Mouse (Mus musculus): ENCODE results near the gene Zfp367.

DNA sequence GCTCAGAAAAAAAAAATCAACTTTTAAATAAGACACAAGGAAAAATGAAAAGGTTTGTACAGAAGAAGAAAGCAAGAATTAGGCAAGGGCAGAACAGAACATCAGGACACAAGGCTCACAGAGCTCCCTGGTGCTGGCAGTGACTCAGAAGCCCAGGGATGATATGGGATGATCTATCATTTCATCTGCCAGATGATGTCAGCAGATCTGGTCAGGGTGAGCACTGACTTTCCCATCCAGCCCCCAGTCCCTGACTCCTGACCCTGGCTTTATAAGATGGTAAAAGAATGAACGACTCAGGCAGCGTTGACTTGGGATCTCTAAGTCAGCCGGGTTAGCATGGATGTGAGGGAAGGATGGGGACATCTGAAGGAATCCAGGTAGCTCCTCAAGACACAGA lies 69.7 kb downstream of the Zfp367 start:
- TF ChIP-seq POLR2A (IDR thresholded peaks at IDR 0.05; ENCODE audit: low read depth, low read length) (no peak), CTCF (conservative IDR thresholded peaks at IDR 0.05; ENCODE audit: insufficient read depth, insufficient read length, low read depth, low read length) (no peak)

Data from kidney, adult 2 months (tissue).